Mouse (Mus musculus) kidney, adult 2 months (tissue): ENCODE measurements around the gene Ano2.

Experiments used
- CTCF ChIP-seq: fragments of 200-500 bp; conservative IDR thresholded peaks from 2 replicates; pipeline ENCODE4 v1.5.1; 2011; ENCODE audit warnings: low read depth, mild to moderate bottlenecking, control low read depth, low read length, moderate library complexity, mixed read lengths; ENCODE audit not compliant: insufficient read depth, insufficient read length
- POLR2A ChIP-seq: fragments of 200-500 bp; IDR thresholded peaks from one replicate; pipeline ENCODE4 v1.6.1; 2011; ENCODE audit warnings: low read depth, low read length, control low read depth

GRCm38 (mm10) chr6:125879306-125879705 is 189.1 kb downstream of the Ano2 start:
- TF ChIP-seq CTCF (no peak), POLR2A (no peak)
